Mouse (Mus musculus) monocyte, adult 59 days (primary cell): ENCODE data around the gene Klc4. TPM values are rescaled to one million over a fixed set of nuclear protein-coding genes. Genes with fewer than 3 reads are reported as not detected.

Source experiments
- total RNA-seq, 2 experiments: library from RNA; stranded (reverse); gene quantifications; one replicate each; pipeline ENCODE4 v1.2.4; 2023

Gene Klc4
- 10 to 100 TPM; 15.4 to 16.5 TPM for total RNA-seq

GRCm38 (mm10) chr17:46645561-46646321 is at the start of gene Klc4, which contains the start of gene Mrpl2:
Gene Klc4, minus strand, starts transcription at chr17:46646022.
Gene Mrpl2, plus strand, starts transcription at chr17:46646229.

GRCm38 (mm10) chr17:46680760-46681373 is 35.0 kb upstream of the Klc4 start, which contains the start of gene Klhdc3:
Gene Klhdc3, minus strand, starts transcription at chr17:46680914.

GRCm38 (mm10) chr17:46678416-46678815 is 32.6 kb upstream of the Klc4 start, which contains the start of gene Mea1:
Gene Mea1, plus strand, starts transcription at chr17:46678793.

GRCm38 (mm10) chr17:46673850-46674529 is 28.2 kb upstream of the Klc4 start, which contains the start of gene Rrp36:
Gene Rrp36, minus strand, starts transcription at chr17:46674352.

GRCm38 (mm10) chr17:46650232-46651031 is 4.6 kb upstream of the Klc4 start, which contains the start of gene Cul7:
Gene Cul7, plus strand, starts transcription at chr17:46650337.

GRCm38 (mm10) chr17:46628791-46629684 is 16.8 kb downstream of the Klc4 start, which contains the start of gene Ptk7:
Gene Ptk7, minus strand, starts transcription at chr17:46629504.

Other genes with a start within 250 kb of the Klc4 start
- not detected for gene Crip3, start 217.1 kb downstream of the Klc4 start, total RNA-seq
- gene Slc22a7, start 207.6 kb downstream of the Klc4 start, total RNA-seq: not detected
- gene Ttbk1, start 158.3 kb downstream of the Klc4 start, total RNA-seq: under 1 TPM in 1 of 2 experiments, not detected in 1; 0.08 TPM
- gene Dnph1, start 149.3 kb downstream of the Klc4 start, total RNA-seq: under 1 TPM; 0.55 to 0.91 TPM
- gene Cul9, start 99.6 kb downstream of the Klc4 start, total RNA-seq: 10 to 100 TPM; 15.7 to 17.2 TPM
- gene Srf, start 89.8 kb downstream of the Klc4 start, total RNA-seq: 10 to 100 TPM; 42.4 to 66.7 TPM
- gene Ptk7, start 16.5 kb downstream of the Klc4 start, total RNA-seq: under 1 TPM in 1 of 2 experiments, not detected in 1; 0.13 TPM
- 10 to 100 TPM; 28.2 to 28.9 TPM for gene Mrpl2, start 207 bp upstream of the Klc4 start, total RNA-seq
- 1 to 10 TPM; 3.3 to 3.9 TPM for gene Cul7, start 4.3 kb upstream of the Klc4 start, total RNA-seq
- 10 to 100 TPM; 26.2 to 34.3 TPM for gene Rrp36, start 28.3 kb upstream of the Klc4 start, total RNA-seq
- gene Mea1, start 32.8 kb upstream of the Klc4 start, total RNA-seq: 10 to 100 TPM; 51.6 to 52.0 TPM
- gene Klhdc3, start 34.9 kb upstream of the Klc4 start, total RNA-seq: 10 to 100 TPM; 63.0 to 63.2 TPM
- gene Ppp2r5d, start 59.1 kb upstream of the Klc4 start, total RNA-seq: 10 to 100 TPM; 31.6 to 32.7 TPM
- 10 to 100 TPM; 28.4 to 29.5 TPM for gene Pex6, start 65.4 kb upstream of the Klc4 start, total RNA-seq
- gene Gnmt, start 83.1 kb upstream of the Klc4 start, total RNA-seq: 1 to 10 TPM; 4.1 to 4.3 TPM
- gene Cnpy3, start 106.2 kb upstream of the Klc4 start, total RNA-seq: 100 to 1,000 TPM; 164 to 171 TPM
- not detected for gene Ptcra, start 117.7 kb upstream of the Klc4 start, total RNA-seq
- 10 to 100 TPM; 11.8 to 13.2 TPM for gene 2310039H08Rik, start 126.6 kb upstream of the Klc4 start, total RNA-seq
- gene Rpl7l1, start 136.7 kb upstream of the Klc4 start, total RNA-seq: 10 to 100 TPM; 41.1 to 41.2 TPM
- gene Bicral, start 212.5 kb upstream of the Klc4 start, total RNA-seq: 10 to 100 TPM; 41.0 to 44.0 TPM
- 10 to 100 TPM; 14.9 to 15.8 TPM for gene Tbcc, start 244.7 kb upstream of the Klc4 start, total RNA-seq